Mouse (Mus musculus) yolk sac, embryonic 10.5 days (tissue): ENCODE results near the gene Btbd16.
A peak's percentile ranks its signal among the peaks of the same experiment; 100 is the strongest.

Experiments used
- DNase-seq: peaks from one replicate; pipeline ENCODE4 v3.0.0-alpha.2; 2017; ENCODE audit warnings: low spot score

Btbd16 gene

GRCm38 (mm10) chr7:130773914-130774630 is at the start of gene Btbd16:
Gene Btbd16 (plus strand): TSS chr7:130774069.
- DNase-seq: no peak

DNA sequence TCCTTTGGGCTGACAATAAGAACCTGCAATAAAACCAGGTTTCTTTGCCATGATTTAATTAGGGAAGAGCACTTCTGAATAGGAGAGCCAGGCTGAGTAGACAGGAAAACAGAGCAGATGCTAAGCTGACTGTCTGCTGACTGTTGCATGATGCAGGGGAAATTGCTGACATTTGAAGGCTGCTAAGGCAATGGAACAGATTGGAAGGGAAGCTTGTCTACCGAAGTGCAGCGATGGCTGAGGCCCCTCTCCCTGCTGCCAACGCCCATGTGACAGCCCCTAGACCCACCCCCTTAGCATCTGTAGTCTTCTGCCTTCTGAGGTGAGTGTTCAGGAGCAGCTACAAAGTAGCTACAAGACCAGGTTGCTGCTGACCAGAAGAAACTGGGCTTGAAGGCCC is 47.7 kb upstream of the Btbd16 start:
- DNase-seq: no peak

GRCm38 (mm10) chr7:130726724-130727422 is 47.0 kb upstream of the Btbd16 start:
- peak; percentile 55 for DNase-seq

GRCm38 (mm10) chr7:130727560-130727959 is 46.3 kb upstream of the Btbd16 start:
- DNase-seq: no peak

- no peak for DNase-seq
Observed at GRCm38 (mm10) chr7:130731792-130732191, 42.1 kb upstream of the Btbd16 start.

DNA sequence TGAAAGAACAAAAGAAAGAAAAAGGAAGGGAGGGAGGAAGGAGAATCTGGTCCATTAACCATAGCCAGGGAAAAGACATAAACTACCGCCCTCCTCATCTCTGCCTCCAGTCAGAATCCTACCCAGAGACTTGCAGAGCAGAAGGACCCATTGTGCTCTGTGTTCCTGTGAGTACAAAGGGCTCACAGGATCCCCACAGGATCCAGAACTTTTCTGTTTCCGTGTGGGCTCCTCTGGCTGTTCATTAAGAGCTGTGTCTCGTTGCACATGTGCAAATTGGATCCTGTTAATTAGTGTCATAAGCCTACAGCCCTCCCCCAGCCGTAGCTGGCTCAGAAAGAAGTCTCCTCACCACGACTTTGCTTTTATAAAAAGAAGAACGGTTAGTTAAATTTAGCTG is 41.0 kb upstream of the Btbd16 start:
- no peak for DNase-seq

DNA sequence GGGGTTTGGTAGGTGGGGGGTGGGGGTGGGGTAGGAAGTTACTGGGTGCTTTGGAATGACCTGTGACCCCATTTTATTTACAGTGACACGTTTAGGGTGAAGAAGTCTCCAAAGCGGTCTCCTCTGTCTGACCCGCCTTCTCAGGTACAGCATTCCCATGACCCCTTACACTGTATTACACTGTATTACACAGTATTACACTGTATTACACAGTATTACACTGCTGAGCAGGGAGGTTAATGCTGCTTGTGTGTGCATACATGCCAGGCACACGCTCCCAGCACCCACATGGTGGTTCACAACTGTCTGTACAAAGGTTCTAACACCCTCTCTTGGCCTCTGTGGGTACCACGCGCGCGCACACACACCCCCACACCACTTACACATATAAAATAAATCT is 40.4 kb upstream of the Btbd16 start:
- no peak for DNase-seq

DNA sequence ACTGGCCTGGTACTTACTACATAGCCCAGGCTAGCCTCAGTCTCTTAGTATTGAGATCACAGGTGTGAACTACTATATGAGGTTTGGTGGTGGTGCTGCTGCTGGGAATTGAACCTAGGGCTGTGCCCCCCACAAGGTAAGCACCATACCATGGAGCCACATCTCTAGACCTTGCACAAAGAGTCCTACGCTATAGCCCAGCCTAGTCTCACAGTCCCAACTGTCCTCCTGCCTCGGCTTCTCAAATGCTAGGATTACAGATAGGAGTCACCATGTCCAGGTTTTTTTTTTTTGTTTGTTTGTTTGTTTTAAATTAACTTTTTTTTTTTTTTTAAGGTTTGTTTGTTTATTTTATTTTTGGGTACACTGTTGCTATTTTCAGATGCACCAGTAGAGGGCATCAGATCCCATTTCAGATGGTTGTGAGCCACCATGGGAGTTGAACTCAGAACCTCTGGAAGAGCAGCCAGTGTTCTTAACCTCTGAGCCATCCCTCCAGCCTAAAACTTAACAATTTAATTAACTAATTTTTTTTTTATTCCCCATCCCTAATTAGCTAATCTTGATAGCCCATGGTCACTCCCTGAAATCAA is 39.6 kb upstream of the Btbd16 start:
- no peak for DNase-seq

- DNase-seq: no peak
Observed at GRCm38 (mm10) chr7:130741099-130741498, 32.8 kb upstream of the Btbd16 start.

- no peak for DNase-seq
Observed at GRCm38 (mm10) chr7:130743239-130744025, 30.4 kb upstream of the Btbd16 start.

DNA sequence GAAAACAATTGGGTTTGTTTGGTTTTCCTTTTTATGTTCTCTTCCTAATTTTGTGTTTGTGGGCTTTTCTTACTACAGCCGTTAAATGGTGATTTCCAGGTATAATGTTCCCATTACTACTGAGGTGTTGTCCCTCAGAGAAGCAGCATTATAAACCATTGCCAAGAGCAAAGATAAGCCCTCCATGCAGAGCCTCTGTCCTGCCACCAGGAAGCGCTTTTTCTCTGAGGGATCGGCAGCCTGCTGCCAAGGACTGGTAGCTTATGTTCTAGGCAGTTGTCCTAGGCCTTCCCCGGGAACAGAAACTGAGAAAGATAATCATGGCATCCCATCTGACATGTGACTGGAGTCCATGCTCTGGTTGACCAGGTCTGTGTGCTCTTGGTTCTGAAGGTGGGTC is 24.7 kb upstream of the Btbd16 start:
- no peak for DNase-seq

GRCm38 (mm10) chr7:130750752-130751490 is 22.9 kb upstream of the Btbd16 start:
- DNase-seq: no peak

GRCm38 (mm10) chr7:130751678-130752077 is 22.2 kb upstream of the Btbd16 start:
- DNase-seq: no peak

DNA sequence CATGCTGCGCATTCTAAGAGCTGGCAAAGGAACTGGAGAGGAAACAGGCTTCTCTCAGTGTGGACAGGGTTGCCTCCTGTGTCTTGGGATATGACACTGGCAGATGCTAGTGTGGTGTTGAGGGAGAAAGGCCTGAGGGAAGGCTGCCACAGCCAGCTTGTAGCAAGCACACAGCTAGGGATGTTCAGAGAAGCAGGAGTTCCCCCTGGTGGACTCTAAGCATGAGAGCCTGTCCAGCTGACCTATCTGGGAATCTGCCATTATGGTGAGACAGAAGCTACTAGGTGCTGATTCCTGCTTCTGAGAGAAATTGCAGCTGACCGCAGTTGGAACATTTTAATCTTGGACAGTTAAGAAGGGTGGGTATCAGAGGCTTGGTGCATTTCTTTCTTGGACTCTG is 19.1 kb upstream of the Btbd16 start:
- DNase-seq: no peak

- no peak for DNase-seq
Observed at GRCm38 (mm10) chr7:130756343-130756835, 17.5 kb upstream of the Btbd16 start.

GRCm38 (mm10) chr7:130757326-130757865 is 16.5 kb upstream of the Btbd16 start:
- no peak for DNase-seq

GRCm38 (mm10) chr7:130762071-130762897 is 11.6 kb upstream of the Btbd16 start:
- DNase-seq: peak; percentile 58

GRCm38 (mm10) chr7:130764160-130764559 is 9.7 kb upstream of the Btbd16 start:
- DNase-seq: no peak

- DNase-seq: no peak
Observed at GRCm38 (mm10) chr7:130766411-130767170, 7.3 kb upstream of the Btbd16 start.

DNA sequence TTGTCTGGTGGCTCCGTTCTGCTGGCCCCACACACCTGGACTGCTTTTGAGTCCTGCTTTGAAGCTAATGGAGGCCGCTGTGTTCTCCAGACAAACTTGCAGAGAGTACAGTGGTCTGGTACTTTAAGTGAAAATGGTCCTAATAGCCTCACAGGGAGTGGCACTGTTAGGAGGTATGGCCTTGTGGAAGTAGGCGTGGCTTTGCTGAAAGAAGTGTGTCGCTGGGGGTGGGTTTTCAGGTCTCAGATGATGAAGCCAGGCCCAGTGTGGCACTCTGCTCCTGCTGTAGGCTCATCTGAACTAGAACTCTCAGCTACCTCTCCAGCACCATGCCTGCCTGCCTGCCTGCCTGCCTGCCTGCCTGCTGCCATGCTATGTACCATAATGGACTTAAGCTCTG is 5.7 kb upstream of the Btbd16 start:
- no peak for DNase-seq
